Mouse (Mus musculus) small intestine, adult 2 months (tissue): ENCODE results near the gene Epha3. TPM values are rescaled to one million over a fixed set of nuclear protein-coding genes. Genes with fewer than 3 reads are reported as not detected.

Experiments
- H3K27ac ChIP-seq: fragments of 200-500 bp; 2 replicates; pipeline ENCODE4 v1.5.1; 2012; ENCODE audit warnings: low read depth, low read length, control low read depth, inconsistent platforms; ENCODE audit not compliant: insufficient read depth
- H3K27me3 ChIP-seq: fragments of 200-500 bp; 2 replicates; pipeline ENCODE4 v1.6.1; 2012; ENCODE audit warnings: mild to moderate bottlenecking, moderate library complexity, low read length, inconsistent platforms; ENCODE audit not compliant: control insufficient read depth, insufficient read depth
- H3K36me3 ChIP-seq: fragments of 200-500 bp; 2 replicates; pipeline ENCODE4 v1.6.1; 2012; ENCODE audit warnings: mild to moderate bottlenecking, low read length, control low read depth, inconsistent platforms; ENCODE audit not compliant: control insufficient read depth, insufficient read depth
- H3K4me1 ChIP-seq: fragments of 200-500 bp; 2 replicates; pipeline ENCODE4 v1.6.1; 2012; ENCODE audit warnings: low read length, inconsistent platforms, mixed read lengths; ENCODE audit not compliant: control insufficient read depth, insufficient read depth, insufficient read length
- H3K4me3 ChIP-seq: fragments of 200-500 bp; 2 replicates; pipeline ENCODE4 v1.5.1; 2012; ENCODE audit warnings: low read depth, mild to moderate bottlenecking, control low read depth, inconsistent platforms, low read length, moderate library complexity
- CTCF ChIP-seq: fragments of 200-500 bp; IDR thresholded peaks from 2 replicates; pipeline ENCODE4 v1.5.1; 2012; ENCODE audit warnings: low read depth, mild to moderate bottlenecking, control low read depth, inconsistent platforms, low read length, moderate library complexity, mixed read lengths; ENCODE audit not compliant: insufficient replicate concordance, insufficient read length; ENCODE audit errors: extremely low read depth
- POLR2A ChIP-seq: fragments of 200-500 bp; IDR thresholded peaks from 2 replicates; pipeline ENCODE4 v1.6.1; 2012; ENCODE audit warnings: low read depth, mild to moderate bottlenecking, control low read depth, inconsistent platforms, low read length, moderate library complexity
- WGBS: fragments of 180-500 bp; shearing (Covaris S2); methylation state at CpG from one replicate; pipeline ENCODE4 v1.1.7; 2018; 5-methylcytosine and 5-hydroxymethylcytosine counted together
- polyA plus RNA-seq: library from polyadenylated mRNA; depleted of rRNA; stranded (reverse); fragments of >200 nt; gene quantifications from 2 replicates; pipeline ENCODE4 v1.2.3, GENCODE M21; 2012

Epha3 gene
- polyA plus RNA-seq, 1 experiment: 0.05 TPM

GRCm38 (mm10) chr16:63809871-63810270, 54.1 kb downstream of the Epha3 start:
- Histone ChIP-seq H3K4me1 (no peaks in the 10 kb centered on the region), H3K27ac (no peak overlapping the region), H3K36me3 (no peaks in the 10 kb centered on the region), H3K27me3 (no peaks in the 10 kb centered on the region), H3K4me3 (no peak overlapping the region)
- 74% methylated on average over 5 of the region's 5 CpGs for WGBS
- TF ChIP-seq CTCF (no peak), POLR2A (no peak)

- no peaks in the 10 kb centered on the region for H3K36me3 ChIP-seq
- no peak overlapping the region for H3K27ac ChIP-seq
- H3K27me3 ChIP-seq: no peaks in the 10 kb centered on the region
- TF ChIP-seq CTCF (no peak), POLR2A (no peak)
- H3K4me1 ChIP-seq: no peaks in the 10 kb centered on the region
- H3K4me3 ChIP-seq: no peak overlapping the region
These were observed 55.0 kb downstream of the Epha3 start for GRCm38 (mm10) chr16:63808991-63809390.

GRCm38 (mm10) chr16:63806437-63807129, 57.4 kb downstream of the Epha3 start:
- no peaks in the 10 kb centered on the region for H3K4me1 ChIP-seq
- H3K4me3 ChIP-seq: no peak overlapping the region
- no peaks in the 10 kb centered on the region for H3K36me3 ChIP-seq
- TF ChIP-seq POLR2A: no peak
- no peak for TF ChIP-seq CTCF
- no peak overlapping the region for H3K27ac ChIP-seq
- H3K27me3 ChIP-seq: no peaks in the 10 kb centered on the region
- WGBS: 81% methylated on average over 5 of the region's 5 CpGs

GRCm38 (mm10) chr16:63806025-63806424, 58.0 kb downstream of the Epha3 start:
- Histone ChIP-seq H3K36me3 (no peaks in the 10 kb centered on the region), H3K4me1 (no peaks in the 10 kb centered on the region), H3K27ac (no peak overlapping the region), H3K27me3 (no peaks in the 10 kb centered on the region), H3K4me3 (no peak overlapping the region)
- 88% methylated on average over 3 of the region's 3 CpGs for WGBS
- TF ChIP-seq POLR2A: no peak

- Histone ChIP-seq H3K27me3 (no peaks in the 10 kb centered on the region), H3K4me3 (no peak overlapping the region), H3K36me3 (no peaks in the 10 kb centered on the region), H3K4me1 (no peaks in the 10 kb centered on the region), H3K27ac (no peak overlapping the region)
- WGBS: 72% methylated on average over 3 of the region's 3 CpGs
- TF ChIP-seq CTCF (no peak), POLR2A (no peak)
These were observed 62.5 kb downstream of the Epha3 start for GRCm38 (mm10) chr16:63801436-63801835.

GRCm38 (mm10) chr16:63798341-63798740, 65.6 kb downstream of the Epha3 start:
- no peak for TF ChIP-seq CTCF
- TF ChIP-seq POLR2A: no peak
- H3K4me1 ChIP-seq: no peaks in the 10 kb centered on the region
- H3K4me3 ChIP-seq: no peak overlapping the region
- no peaks in the 10 kb centered on the region for H3K27me3 ChIP-seq
- H3K27ac ChIP-seq: no peak overlapping the region
- 58% methylated on average over 2 of the region's 2 CpGs for WGBS
- no peaks in the 10 kb centered on the region for H3K36me3 ChIP-seq

GRCm38 (mm10) chr16:63794292-63794691, 69.7 kb downstream of the Epha3 start:
- 81% methylated on average over 5 of the region's 5 CpGs for WGBS

More at GRCm38 (mm10) chr16:63794292-63794691, 69.7 kb downstream of the Epha3 start:
- H3K36me3 ChIP-seq: no peaks in the 10 kb centered on the region
- H3K4me3 ChIP-seq: no peak overlapping the region
- no peak overlapping the region for H3K27ac ChIP-seq
- no peak for TF ChIP-seq POLR2A
- TF ChIP-seq CTCF: no peak
- H3K4me1 ChIP-seq: no peaks in the 10 kb centered on the region
- no peaks in the 10 kb centered on the region for H3K27me3 ChIP-seq
